Mouse (Mus musculus) kidney, postnatal 36 days (tissue): ENCODE data around the gene Ddx58.

Experiments used
- DNase-seq, 2 experiments: peaks; one replicate each; pipeline ENCODE4 v3.0.0; 2021 to 2022; ENCODE audit warnings: mixed read lengths in 2 of 2

Gene Ddx58

DNA sequence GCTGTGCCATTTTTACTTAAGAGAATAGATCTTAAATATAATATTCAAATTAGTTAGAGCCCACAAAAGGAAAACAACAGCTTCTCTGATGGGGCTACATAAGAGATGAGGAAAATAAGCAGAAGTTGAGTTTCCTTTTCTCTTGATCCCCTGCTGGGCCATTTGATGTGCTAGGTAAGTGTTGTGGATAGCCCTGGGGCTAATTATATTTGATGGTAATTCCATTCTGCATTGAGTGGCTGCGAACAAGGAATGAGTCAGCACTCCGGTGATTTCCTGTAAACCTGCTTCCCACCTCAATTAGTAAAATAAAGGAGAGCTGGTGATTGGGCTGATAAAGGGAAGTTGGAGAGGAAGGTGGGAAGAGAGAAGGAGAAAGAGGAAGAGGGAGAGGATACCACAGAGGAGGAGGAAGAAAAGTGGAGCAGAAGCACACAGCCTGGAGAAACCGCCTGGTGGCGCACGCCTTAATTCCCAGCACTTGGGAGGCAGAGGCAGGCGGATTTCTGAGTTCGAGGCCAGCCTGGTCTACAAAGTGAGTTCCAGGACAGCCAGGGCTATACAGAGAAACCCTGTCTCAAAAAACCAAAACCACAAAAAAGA is 6.5 kb downstream of the Ddx58 start:
- no peak for DNase-seq

GRCm38 (mm10) chr4:40229723-40230122 is 9.9 kb downstream of the Ddx58 start:
- DNase-seq = no peak

- DNase-seq = no peak
These were observed 11.7 kb downstream of the Ddx58 start for GRCm38 (mm10) chr4:40227886-40228285.

DNA sequence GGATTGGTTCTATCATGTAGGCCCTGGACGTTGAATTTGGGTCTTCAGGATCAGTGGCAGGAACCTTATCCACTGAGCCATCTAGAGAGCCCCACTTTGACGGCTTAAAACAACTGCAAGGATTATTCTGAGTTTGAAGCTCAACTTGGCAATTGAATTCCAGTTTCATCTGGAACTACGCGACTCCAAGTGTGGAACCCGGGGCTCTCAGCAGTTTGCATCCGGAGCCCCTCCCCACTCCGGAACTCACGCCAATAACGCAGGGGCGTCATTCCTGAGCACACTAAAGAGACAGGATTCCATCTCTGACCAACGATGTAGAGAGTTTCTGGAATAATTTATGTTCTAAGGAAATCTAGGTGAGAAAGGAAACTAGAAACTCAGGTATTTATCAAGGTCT is 12.5 kb downstream of the Ddx58 start:
- DNase-seq = no peak

GRCm38 (mm10) chr4:40226095-40226494 is 13.5 kb downstream of the Ddx58 start:
- no peak for DNase-seq

GRCm38 (mm10) chr4:40221876-40222585 is 17.6 kb downstream of the Ddx58 start:
- DNase-seq = no peak

DNA sequence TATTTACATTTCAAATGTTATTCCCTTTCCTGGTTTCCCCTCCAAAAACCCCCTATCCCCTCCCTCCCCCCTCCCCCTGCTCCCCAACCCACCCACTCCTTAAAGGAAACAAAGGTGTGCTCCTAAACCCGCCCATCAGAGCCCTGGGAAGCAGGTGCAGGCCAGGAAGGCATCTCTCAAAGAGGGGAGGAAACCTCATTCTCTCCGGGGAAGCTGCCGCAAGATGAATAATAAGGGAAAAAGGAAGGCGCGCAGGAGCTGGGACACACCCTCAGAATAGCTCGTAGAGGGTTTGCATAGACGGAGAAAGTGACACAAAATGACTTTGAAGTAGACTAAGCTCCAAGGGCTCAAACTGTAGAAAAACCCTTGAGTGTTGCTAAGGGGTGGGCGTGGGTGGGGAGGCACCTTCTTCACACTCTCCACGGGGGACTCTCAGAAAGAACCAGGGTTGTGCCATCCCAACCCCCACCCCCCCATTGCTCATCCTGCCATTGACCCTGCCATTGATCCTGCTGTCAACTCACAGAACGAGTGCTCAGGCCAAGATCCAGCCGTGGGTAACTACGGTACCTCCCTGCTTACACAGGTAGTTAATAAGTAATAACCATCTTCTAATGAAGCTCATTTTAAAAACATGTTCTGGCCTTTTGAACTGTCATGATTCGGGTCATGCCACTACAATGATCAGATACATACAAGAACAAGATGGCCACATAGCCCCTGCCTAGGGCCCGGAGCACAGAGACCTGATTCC is 18.4 kb downstream of the Ddx58 start:
- DNase-seq = peak; percentile 35 to 37

DNA sequence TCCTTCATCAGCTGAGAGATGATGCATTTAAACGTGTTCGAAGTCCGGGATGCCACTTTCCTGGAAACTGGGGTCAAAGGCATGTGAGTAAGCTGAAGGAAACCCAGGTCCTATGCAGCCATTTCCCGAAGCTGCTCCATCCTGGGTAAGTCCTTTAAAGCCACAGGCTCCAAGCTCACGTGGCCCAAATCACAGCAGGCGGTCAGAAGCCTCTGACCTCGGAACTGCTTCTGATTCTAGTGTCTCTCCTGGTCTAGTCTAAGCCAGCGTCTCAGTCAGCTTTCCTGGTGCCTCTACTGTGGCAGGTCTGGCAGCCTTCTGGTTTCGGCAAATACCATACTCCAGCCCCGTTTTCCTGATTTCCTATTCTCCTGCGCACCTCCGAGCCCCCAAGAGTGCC is 19.2 kb downstream of the Ddx58 start:
- DNase-seq = no peak

- DNase-seq = peak; percentile 38 to 64
These were observed 21.2 kb downstream of the Ddx58 start for GRCm38 (mm10) chr4:40218382-40218781.

DNA sequence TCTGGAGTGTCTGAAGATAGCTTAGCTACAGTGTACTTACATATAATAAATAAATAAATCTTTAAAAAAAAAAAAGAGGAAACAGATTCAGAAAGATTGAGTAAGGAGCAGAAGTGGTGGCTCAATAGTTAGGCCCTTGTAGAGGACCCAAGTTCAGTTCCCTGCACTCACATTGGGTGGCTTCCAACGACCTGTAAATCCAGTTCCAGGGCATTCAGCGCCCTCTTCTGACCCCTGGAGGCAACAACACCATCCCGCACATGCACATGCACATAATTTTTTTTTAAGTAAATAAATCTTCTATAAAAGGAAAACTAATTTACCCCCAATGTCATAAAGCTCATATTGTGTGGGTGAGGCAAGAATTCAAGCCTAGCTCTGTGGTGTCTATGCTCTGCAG is 21.7 kb downstream of the Ddx58 start:
- DNase-seq = no peak

DNA sequence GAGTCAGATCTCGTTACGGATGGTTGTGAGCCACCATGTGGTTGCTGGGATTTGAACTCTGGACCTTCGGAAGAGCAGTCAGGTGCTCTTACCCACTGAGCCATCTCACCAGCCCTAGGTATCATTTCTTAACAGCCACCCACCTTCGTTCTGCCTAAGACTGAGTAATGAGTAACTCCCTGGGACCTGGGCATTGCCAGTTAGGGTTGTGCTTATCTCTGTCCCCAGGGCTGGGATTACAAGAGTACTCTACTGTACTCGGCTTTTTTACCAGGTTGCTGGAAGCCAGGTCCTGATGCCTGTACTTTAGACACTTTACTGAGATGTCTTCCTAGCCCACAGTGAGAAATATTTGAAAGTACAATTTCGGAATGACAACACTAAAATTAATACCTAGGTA is 27.5 kb downstream of the Ddx58 start:
- no peak for DNase-seq

- DNase-seq = no peak
These were observed 31.9 kb downstream of the Ddx58 start for GRCm38 (mm10) chr4:40207701-40208100.

GRCm38 (mm10) chr4:40205231-40205903 is 34.3 kb downstream of the Ddx58 start:
- no peak for DNase-seq

DNA sequence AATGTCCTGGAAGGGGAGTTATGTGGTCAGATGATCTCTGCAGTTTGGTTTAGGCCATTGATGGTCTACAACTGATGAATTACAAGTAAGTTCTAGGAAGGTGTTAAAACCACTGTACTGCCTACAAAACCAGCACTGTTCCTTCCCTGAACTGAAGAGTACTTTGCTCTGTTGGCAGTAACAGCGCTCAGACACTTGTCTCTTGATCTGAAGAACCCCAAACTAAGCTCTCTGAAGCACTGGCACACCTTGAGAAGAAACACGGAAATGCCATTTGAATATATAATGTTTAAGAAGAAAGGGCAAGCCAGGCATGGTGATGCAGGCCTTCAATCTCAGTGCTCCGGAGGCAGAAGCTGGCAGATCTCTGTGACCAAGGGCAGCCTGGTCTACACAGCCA is 35.3 kb downstream of the Ddx58 start:
- DNase-seq = no peak

GRCm38 (mm10) chr4:40202205-40202604 is 37.4 kb downstream of the Ddx58 start:
- DNase-seq = no peak

DNA sequence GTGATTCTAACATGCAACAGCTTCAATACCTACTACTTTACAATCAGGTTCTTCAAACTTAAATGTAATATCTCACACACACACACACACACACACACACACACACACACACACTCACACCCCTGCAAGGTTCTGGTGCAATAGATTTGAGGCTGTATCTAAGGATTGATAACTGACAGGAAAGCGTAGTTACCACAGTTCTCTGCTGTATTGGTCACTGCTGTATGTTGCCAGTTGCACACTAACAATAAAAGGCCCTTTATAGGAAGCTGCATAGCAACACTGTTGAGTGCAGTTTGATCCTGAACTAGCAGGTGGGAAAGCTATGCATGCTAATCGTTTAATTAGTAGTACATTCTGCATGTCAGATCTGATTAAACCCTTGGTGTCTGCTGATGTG is 44.3 kb downstream of the Ddx58 start:
- DNase-seq = no peak

DNA sequence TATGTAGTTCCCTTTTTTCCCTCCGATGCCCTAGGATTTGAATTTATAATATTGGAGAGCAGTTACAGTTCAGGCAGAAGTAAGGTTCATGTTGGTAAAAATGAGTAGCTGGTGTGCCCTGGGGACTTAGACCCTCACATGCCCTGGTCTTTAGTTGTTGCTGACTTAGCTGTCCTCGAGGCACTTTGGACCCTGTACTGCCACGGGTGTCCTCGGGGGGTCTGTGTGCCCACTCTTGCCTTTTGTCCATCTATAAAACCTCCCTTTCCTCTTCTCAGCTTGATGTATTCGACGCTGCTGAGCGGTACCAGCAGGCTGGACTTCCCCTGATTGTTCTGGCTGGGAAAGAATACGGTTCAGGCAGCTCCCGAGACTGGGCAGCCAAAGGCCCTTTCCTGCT is 46.2 kb downstream of the Ddx58 start:
- peak; percentile 42 to 53 for DNase-seq

GRCm38 (mm10) chr4:40192246-40192645 is 47.4 kb downstream of the Ddx58 start:
- peak in 1 of 2 experiments; percentile 53 for DNase-seq

- no peak for DNase-seq
These were observed 51.7 kb downstream of the Ddx58 start for GRCm38 (mm10) chr4:40187956-40188355.

GRCm38 (mm10) chr4:40184470-40184869 is 55.2 kb downstream of the Ddx58 start:
- DNase-seq = peak in 1 of 2 experiments; percentile 56

- peak; percentile 40 to 44 for DNase-seq
These were observed 55.8 kb downstream of the Ddx58 start for GRCm38 (mm10) chr4:40183781-40184180.

- peak; percentile 76 to 85 for DNase-seq
These were observed 56.8 kb downstream of the Ddx58 start for GRCm38 (mm10) chr4:40182651-40183320.

GRCm38 (mm10) chr4:40181681-40182080 is 57.9 kb downstream of the Ddx58 start:
- DNase-seq = peak; percentile 89 to 95
